Mouse (Mus musculus): ENCODE measurements around the gene Rad23b. TPM values are rescaled to one million over a fixed set of nuclear protein-coding genes. Genes with fewer than 3 reads are reported as not detected.
A peak's percentile ranks its signal among the peaks of the same experiment; 100 is the strongest.

Gene Rad23b
- total RNA-seq, 2 experiments from 2014 or later = 183 to 184 TPM

- intact Hi-C loops (cut with DNase I) = no loop called here
Observed at GRCm38 (mm10) chr4:55415864-55416263, 66.0 kb downstream of the Rad23b start.

DNA sequence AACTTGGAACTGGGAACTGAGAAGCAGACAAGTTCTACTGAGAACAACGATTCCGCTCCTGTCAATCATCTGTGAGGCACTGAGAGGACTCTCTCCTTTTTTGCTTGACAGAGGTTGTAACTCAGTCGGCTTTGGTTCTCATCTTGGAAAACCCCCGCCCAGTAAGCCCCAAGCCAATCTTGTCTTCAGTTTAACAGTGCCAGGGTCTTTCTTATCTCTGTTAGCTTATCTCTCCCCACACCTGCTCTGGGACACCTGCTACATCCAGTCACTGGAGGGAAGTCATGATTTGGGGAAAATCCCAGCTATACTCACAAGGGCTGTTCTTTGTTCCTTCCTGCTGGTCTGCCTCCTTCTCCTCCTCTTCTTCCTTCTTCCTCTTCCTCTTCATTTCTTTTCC is 76.4 kb downstream of the Rad23b start:
- no peak for DNase-seq (ENCODE audit: low spot score in 2 of 2)
- intact Hi-C loops (cut with DNase I) = no loop called here

More at GRCm38 (mm10) chr4:55415864-55416263, 66.0 kb downstream of the Rad23b start:
- peak in 1 of 2 experiments; percentile 55 for DNase-seq (ENCODE audit: low spot score in 2 of 2)

Other genes starting within 250 kb of the Rad23b start
- 1 to 10 TPM; 6.0 to 7.4 TPM for gene Klf4, start 182.4 kb downstream of the Rad23b start, total RNA-seq (2021)

Measured in left cerebral cortex, postnatal 25 days (tissue).